Mouse (Mus musculus) embryo, embryonic 9.5 days (tissue): ENCODE results near the gene Rbpj.
"Not testable (repeated sequence)": the region's sequence is repeated elsewhere in the genome, so short reads cannot be mapped to it uniquely, and the experiment has no call there.

ENCODE experiments used
- DNase-seq: peaks from one replicate; pipeline ENCODE4 v3.0.0-alpha.2; 2017; ENCODE audit errors: extremely low spot score

Gene Rbpj

DNA sequence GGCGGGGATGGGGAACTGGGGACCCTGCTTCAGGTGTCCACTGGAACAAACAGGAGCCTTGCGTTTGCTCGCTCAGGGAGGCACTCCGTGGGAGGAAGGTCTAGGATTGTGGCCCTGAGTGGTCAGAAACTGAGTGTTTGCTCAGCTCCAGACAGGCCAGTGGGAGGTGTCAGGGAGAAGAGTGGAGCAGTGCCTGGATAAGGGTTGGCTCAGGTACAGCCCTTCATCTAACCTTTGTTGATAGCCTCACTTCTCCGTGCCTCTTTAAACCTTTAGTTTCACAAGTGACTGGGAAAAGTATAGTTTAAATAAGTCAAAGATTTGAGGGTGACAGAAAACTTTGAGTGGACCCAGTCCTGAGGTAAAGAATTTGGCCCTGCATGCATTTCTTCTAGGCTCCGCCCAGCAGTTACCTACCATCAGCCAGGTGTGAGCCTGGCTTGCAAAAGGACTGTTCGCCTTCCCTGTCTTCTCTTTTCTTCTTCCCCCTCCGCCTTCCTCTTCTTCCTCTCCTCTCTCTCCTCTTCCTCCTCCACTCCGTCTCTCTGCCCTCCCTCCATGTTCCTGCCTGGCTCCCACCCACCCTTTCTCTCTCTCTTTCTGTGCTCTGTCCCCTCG is 204.5 kb downstream of the Rbpj start:
- no peak for DNase-seq

DNA sequence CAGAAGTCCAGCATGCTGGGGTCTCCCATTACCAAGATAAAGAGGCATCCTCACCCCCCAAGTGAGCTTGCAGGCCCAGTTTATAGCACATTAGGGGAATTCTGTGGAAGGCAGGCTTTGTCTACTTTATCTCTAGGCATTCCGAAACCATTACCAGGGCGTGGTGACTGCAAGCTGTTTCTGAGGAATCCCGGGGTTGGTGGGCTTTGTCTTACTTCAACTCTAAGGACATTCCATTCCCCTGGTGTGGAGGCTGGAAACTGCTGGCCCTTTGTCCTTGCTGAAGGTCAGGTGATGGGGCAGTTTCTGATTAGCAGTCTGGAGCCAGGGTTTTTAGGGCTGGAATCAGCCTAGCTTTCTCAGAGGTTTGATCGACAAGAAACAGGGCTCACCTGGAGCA is 205.6 kb downstream of the Rbpj start:
- DNase-seq: no peak

DNA sequence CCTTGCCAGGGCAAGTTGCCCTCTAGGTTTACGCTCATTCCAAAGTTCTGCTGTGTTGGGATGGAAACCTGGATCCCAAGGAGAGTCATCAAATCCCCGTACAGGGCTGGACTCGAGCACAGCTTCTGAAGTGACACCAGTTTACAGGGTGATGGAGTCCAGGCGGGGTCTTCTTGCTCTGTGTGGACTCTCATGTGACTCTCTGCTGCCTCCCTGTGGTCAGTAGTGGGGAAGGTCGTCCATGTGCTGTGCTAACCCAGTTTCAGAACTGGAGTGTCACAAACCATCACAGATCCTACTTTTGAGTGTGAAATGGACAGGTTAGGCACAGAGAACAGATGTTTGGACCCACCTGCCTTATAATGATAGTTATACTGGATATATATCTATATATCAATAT is 206.4 kb downstream of the Rbpj start:
- DNase-seq: peak; percentile 81

DNA sequence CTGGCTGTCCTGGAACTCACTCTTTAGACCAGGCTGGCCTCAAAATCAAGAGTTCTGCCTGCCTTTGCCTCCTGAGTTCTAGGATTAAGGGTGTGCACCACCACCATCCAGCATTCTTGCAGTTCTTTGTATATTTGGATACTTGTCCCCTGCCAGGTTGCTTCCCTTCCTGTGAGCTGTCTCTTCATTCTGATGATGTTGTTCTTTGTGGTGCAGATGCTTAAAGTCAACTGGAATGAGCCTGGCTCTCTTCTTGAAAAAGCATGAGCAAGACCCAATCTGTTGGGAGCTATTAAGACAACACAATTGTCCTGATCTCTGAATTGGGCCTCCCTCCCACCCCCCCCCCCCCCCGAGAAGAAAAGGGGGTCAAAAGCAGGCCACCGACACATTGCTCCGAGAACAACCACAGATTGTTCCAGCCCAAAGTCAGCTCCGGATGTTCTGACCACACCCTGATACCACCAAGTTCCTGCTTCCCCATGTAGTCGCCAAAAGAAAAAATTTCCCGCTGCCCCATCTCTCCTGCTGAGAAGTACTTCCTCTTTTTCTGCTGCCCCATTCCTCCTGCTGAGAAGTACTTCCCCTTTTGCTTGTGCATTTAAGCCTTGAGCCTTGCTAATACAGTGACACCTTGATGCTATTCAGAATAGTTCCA is 207.7 kb downstream of the Rbpj start:
- DNase-seq: not testable (repeated sequence)

DNA sequence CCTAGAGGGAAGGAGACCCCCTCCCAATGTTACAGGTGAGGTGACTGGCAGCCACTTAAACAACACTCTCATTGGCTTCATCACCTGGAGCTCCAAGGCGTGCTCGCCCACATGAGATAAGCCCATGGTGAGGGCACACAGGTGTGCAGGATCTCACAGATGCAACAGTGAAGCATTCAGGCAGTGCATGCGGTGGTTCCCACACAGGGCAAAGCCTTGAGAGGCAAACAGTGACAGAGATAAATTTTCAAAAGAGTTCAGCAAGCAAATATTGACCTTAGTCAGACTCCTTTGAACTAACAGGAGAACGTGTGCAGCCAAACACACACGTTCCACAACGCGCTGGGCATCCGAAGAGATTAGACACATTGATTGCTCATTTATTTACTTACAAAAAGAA is 210.7 kb downstream of the Rbpj start:
- DNase-seq: no peak

DNA sequence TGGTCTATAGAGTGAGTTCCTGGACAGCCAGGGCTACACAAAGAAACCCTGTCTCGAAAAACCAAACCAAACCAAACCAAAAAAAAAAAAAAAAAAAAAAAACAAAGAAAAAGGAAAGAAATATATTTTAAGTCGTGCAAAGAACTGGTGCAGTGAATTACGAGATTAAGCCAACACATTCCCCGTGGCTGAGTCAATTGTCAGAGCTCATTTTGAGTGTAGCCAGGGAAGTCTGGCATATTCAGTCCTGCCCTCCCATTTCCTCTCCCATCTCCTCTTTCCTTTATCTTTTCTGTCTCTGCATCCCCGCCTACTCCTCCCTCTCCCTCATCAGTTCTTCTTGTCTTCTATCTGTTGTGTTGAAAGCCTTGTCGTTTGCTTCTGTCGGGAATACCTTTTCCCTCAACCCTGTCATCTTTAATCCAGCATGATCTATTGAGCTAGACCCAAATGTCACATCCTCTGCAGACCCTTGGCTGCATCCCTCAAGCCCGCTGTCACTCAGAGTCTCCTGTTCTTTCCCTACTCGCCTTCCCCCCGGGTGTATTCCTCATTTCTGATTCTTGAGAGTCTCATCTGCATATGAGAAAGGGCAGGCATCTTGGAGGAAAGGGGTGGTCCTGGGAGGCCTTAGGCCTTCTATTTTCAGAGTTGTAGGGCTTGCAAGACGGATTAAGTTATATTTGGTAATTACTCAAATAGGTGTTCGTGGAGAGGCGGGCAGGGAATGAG is 212.2 kb downstream of the Rbpj start:
- no peak for DNase-seq

DNA sequence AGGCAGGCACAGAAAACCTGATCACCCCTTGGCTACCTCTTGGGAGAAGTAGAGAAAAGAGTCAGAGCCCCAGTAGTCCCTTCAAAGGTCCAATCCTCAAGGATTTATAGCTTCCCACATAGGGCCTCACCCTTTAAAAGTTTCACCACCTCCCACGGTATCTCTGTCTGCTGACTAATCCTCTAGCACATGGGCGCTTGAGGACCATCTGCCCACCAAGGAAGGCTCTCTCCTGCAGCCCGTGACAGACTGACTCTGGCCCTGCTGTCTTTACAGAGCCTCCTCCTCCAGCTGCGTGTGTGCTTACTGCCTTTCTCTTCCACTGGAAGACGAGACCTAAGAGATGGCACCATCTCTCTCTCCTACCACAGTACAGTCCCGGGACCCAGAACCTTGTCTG is 213.7 kb downstream of the Rbpj start:
- DNase-seq: no peak

DNA sequence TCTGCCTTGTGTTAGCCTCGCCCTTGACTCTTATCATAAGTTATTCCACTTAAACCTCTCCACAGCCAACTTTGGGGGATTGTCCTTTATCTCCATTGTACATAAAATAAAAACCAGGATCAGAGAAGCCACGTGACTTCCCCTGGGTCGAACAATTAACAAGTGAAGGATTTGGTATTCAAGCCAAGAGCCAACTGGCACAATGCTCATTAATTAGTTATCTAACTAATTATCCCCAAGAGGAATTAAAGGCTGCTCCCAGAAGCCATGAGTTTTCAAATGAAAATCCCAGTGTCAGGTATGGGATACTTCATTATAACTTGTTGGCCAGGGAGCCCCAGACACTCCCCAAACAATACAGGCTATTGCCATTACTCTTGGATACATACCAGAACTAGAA is 218.0 kb downstream of the Rbpj start:
- no peak for DNase-seq

DNA sequence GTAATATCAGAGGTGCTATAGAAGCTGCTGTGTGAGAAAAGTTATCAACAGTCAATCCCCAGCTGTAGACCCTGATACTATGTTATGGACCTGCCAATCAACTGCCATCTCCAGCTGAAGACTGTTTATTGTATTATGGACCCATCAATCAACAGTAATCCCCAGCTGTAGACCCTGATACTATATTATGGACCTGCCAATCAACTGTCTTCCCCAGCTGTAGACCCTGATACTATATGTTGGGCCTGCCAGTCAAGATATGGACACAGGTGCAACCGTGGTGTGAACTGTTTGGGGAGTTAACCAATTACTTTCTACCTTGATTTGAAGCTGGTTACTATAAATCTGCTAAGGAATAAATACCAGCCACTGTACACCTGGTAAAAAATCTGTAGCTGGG is 218.5 kb downstream of the Rbpj start:
- no peak for DNase-seq

DNA sequence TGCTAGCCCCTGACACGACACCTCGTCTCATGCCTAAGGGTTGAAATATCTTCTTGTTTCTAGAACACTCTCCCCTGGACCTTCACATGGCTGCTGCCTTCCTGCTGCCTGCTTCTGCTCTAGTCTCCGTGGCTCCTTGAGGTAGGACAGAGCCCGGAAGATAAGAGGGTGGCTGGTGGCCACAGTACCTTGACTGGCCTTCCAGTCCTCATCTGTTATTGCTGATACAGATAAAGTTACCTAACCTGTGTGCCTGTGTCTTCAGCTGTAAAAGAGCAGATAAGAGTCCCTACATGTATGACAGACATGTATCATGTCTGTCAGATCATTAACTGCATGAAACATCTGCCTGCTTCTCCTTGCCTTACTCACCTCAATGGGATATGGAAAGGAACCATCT is 219.7 kb downstream of the Rbpj start:
- DNase-seq: no peak

DNA sequence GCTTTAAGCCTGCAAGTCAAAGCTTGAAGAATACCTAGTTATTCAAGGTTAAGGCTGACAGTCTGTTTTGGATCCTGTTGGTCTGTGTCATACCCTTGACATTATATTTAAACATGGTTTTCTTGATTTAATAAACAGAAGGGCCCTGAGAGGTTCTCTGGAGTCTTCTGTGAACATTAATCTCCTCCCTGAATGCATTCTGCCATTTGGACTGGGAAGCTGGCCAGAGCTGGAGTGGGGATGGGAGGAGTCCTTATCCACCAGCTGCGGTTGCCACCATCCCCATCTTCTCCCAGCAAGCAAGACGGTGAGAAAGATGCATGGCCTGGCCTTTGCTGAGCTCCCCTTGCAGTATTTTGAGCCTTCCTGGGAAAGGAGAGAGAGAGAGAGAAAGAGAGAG is 220.4 kb downstream of the Rbpj start:
- no peak for DNase-seq

DNA sequence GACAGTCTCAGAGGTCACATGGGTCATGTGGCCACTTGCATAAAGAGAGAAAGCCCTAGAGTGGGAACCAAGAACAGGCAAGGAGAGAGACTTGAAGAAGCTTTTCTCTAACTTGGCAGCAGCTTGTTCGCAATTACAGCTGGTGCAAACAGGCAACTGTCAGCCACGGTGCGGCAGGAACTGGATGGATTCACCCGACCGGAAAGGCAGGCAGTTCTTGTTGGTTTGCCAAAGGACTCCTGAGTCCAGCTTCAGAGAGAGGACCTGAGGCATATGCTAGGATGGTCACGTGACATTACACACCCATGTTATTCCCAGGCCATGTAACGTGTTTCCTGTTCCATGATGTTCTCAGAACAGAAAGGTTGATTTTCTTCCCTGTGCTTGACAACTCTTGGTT is 222.4 kb downstream of the Rbpj start:
- DNase-seq: no peak

DNA sequence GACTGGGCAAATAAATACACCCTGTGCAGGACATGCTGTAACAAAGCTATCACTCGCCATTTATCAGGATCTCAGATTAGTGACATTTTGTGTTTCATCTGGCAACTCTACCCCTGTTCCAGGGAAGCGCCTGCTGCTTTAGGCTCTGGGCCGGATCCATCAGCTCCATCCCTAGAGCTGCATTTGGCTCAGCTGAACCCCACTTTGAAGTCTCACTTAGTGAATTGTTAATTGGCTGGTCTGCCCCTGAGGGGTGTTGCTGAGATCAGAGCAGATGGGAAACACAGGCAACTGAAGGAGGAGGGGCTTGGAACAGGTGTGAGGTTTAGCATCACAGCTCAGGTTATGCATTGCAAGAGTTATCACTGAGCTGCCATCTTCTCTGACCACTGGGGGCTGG is 225.6 kb downstream of the Rbpj start:
- no peak for DNase-seq

DNA sequence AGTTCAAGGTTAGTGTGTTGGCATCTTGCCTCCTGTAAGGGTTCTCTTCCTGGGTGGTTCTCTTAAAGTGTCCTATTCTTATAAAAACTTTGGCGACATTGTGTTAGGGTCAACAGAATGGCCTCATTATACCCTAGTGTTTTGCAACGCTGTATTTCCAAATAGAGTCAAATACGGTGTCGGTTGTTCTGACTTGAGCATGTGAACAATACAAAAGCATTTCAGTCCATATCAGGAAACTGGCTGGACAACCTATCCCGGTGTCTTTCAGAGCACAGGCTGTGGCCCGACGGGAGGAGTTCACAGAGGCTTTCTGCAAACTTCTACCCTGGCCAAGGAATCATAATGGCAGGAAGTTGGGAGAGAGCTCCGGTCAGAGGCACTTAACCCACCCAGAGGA is 226.1 kb downstream of the Rbpj start:
- no peak for DNase-seq

DNA sequence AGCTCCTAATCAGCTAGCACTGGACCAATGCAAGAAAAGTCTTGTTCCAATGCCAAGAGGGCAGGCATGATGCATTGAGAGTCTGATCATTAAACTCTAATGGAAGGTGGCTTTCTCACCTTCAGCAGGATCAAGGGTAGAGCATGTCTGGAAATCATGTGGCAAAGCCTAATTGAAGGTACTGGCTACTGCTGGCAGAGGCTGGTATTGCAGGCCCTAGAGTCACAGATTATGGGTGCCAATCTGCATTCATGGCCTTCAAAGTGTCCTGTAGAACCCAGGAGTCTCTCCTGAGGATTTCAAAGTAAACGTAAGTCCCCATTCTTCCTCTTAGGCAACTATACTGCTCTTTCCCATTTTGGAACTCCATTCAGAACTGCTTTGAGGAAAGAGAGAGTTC is 226.7 kb downstream of the Rbpj start:
- DNase-seq: no peak

DNA sequence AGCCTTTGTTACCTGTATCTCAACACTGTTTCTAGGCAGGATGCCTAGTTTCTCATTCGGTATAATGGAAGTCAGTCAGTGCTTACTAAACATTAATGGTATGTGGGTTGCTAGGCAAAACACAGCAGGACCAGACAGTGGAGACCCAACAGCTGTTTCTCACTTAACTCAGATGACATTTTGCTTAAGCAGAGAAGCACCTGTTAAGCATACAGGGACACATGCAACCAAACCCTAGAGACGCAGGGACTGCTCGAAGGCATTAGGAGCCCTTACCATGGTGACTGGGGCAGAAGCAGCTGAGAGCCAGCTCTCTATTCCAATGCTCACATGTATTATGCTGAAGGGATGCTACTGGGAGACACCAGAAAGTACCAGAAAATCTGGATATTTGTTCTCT is 230.7 kb downstream of the Rbpj start:
- DNase-seq: no peak

DNA sequence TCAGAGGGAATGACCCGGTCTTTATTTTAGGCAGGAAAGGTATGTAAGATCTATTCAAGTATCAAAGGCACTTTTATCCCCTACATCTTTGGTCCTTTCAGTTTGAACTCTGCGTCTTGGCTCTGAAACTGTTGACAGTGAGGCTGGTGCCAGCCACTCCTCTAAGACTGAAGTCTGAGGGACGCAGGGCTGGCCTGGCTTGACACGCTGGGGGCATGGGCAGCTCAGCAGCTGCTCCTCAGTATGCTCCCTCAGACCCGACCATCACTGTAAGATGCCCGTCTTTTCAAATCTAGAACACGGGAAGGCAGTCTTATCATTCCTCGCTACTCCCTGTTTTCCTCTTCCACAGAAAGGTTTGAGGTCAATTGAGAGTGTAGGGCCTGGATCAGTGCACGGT is 231.8 kb downstream of the Rbpj start:
- DNase-seq: no peak

DNA sequence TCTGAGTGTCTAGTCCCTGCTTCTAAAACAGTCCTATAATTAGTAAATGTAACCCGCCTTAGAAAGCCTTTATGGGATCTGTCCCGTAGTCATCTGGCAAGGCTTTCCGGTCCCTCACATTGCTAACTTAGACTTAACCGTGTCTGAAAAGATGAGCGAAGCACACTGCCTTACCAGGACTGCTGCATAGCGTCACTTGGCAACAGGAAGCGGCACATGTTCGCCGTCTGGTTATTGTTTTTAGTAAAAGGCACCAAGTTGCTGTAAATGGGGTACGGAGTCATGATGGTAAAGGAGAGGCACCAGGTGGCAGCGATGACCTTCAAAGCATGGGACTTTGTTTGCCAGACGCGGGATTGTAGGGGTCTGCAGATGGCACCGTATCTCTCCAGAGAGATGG is 236.7 kb downstream of the Rbpj start:
- DNase-seq: no peak
